12 mouse cellular contexts compared by ENCODE assay signal in the genomic region with DNA sequence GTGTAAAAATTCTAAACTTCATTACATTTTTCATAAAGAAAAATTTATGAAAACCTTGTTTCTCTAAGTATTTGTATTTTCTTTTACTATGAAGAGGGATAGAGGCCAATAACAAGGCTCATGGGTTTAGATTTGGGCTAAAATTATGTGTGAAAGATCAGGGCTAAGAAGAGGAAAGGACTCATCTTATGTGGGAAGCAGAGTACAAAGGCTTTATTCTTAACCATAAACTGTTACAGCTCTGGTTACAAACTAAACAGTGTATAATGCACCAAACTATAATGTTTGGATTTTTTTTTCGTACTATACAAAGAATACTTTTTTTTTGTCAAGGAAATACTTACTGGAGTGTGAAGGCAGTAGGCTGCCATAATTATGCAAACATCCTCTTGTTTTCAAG. TPM values are rescaled to one million over a fixed set of nuclear protein-coding genes. Genes with fewer than 3 reads are reported as not detected.
A peak's percentile ranks its signal among the peaks of the same experiment; 100 is the strongest.
DNase-seq lines count a peak whose midpoint lies in the region; ATAC-seq and TF ChIP-seq lines count a peak whose summit lies in the region.
"Had no signal": no experiment of that assay in that cellular context is flagged by ENCODE, and none has a peak within 500 bp of the region (broad histone marks: within the 10 kb centered on the region; RNA-seq: fewer than 3 reads in every experiment).

No protein-coding gene starts in this region.

- H3K4me2 ChIP-seq in forebrain, embryonic 16.5 days (ENCODE audit: low read length): no peak overlapping the region
- H3K4me2 ChIP-seq in hindbrain, postnatal 0 days (ENCODE audit: low read depth, low read length): 0 out of 2 replicates have a peak overlapping the region, but pooled peaks have one; percentile 18
- H3K4me2 ChIP-seq in hindbrain, embryonic 13.5 days: no peak overlapping the region
- peak overlapping the region; percentile 25; the same call in 1 of the 2 replicates for H3K4me2 ChIP-seq in neural tube, embryonic 13.5 days
- H3K4me2 ChIP-seq in neural tube, embryonic 15.5 days: no peak overlapping the region
- H3K4me2 ChIP-seq in myocyte (ENCODE audit: low read depth): peak overlapping the region; percentile 71

- H3K27ac ChIP-seq in forebrain, embryonic 10.5 days: peak overlapping the region; percentile 89
- H3K27ac ChIP-seq in forebrain, embryonic 16.5 days (ENCODE audit: low read length): no peak overlapping the region
- H3K27ac ChIP-seq in hindbrain, postnatal 0 days: no peak overlapping the region
- no peak overlapping the region for H3K27ac ChIP-seq in hindbrain, embryonic 13.5 days
- no peak overlapping the region for H3K27ac ChIP-seq in neural tube, embryonic 13.5 days (replicated peaks)
- H3K27ac ChIP-seq in neural tube, embryonic 15.5 days (replicated peaks): no peak overlapping the region

- H3K36me3 ChIP-seq in forebrain, embryonic 10.5 days (replicated peaks): no peaks in the 10 kb centered on the region
- no peaks in the 10 kb centered on the region for H3K36me3 ChIP-seq in forebrain, embryonic 16.5 days (ENCODE audit: control insufficient read depth, insufficient read depth)
- no peaks in the 10 kb centered on the region for H3K36me3 ChIP-seq in hindbrain, postnatal 0 days (ENCODE audit: insufficient read depth, low read length)
- no peaks in the 10 kb centered on the region for H3K36me3 ChIP-seq in hindbrain, embryonic 13.5 days
- H3K36me3 ChIP-seq in neural tube, embryonic 13.5 days: no peaks in the 10 kb centered on the region
- no peaks in the 10 kb centered on the region for H3K36me3 ChIP-seq in neural tube, embryonic 15.5 days
- no peaks in the 10 kb centered on the region for H3K36me3 ChIP-seq in myocyte (ENCODE audit: control insufficient read depth, insufficient read depth)

- WGBS in forebrain, embryonic 10.5 days: 91% methylated on average over 1 of the region's 1 CpGs
- WGBS in forebrain, embryonic 16.5 days: 61% methylated on average over 1 of the region's 1 CpGs
- WGBS in hindbrain, postnatal 0 days: 70% methylated on average over 1 of the region's 1 CpGs
- 64% methylated on average over 1 of the region's 1 CpGs for WGBS in hindbrain, embryonic 13.5 days
- 69% methylated on average over 1 of the region's 1 CpGs for WGBS in neural tube, embryonic 13.5 days
- 71% methylated on average over 1 of the region's 1 CpGs for WGBS in neural tube, embryonic 15.5 days

- no peak for TF ChIP-seq CTCF in hindbrain, postnatal 0 days (IDR thresholded peaks at IDR 0.05; ENCODE audit: low read depth)

- no peak for DNase-seq in forebrain, embryonic 10.5 days (ENCODE audit: extremely low spot score, low spot score)
- DNase-seq in hindbrain, postnatal 0 days (ENCODE audit: low spot score): no peak
- DNase-seq: B cell, adult 2 months; kidney, adult 11 months; lung, adult 18-20 months; midbrain, embryonic 14.5 days had no signal

- H3K4me1 ChIP-seq in forebrain, embryonic 10.5 days: peaks cover 38% of the 10 kb centered on the region
- H3K4me1 ChIP-seq in forebrain, embryonic 16.5 days (replicated peaks; ENCODE audit: control insufficient read depth, insufficient read depth, low read length): peaks cover 11% of the 10 kb centered on the region
- peaks cover 9% of the 10 kb centered on the region; the same call in 1 of the 2 replicates for H3K4me1 ChIP-seq in hindbrain, postnatal 0 days (ENCODE audit: insufficient read depth, low read length)
- H3K4me1 ChIP-seq in hindbrain, embryonic 13.5 days (replicated peaks): peaks cover 17% of the 10 kb centered on the region
- H3K4me1 ChIP-seq in neural tube, embryonic 13.5 days (replicated peaks): peaks cover 18% of the 10 kb centered on the region
- peaks cover 15% of the 10 kb centered on the region for H3K4me1 ChIP-seq in neural tube, embryonic 15.5 days

- peak overlapping the region; percentile 64 for H3K4me3 ChIP-seq in forebrain, embryonic 10.5 days
- no peak overlapping the region for H3K4me3 ChIP-seq in forebrain, embryonic 16.5 days (replicated peaks; ENCODE audit: low read length)
- H3K4me3 ChIP-seq in hindbrain, postnatal 0 days (ENCODE audit: low read length): no peak overlapping the region
- H3K4me3 ChIP-seq in hindbrain, embryonic 13.5 days: no peak overlapping the region
- H3K4me3 ChIP-seq in neural tube, embryonic 13.5 days: no peak overlapping the region
- no peak overlapping the region for H3K4me3 ChIP-seq in neural tube, embryonic 15.5 days (replicated peaks)
- peak overlapping the region; percentile 24 for H3K4me3 ChIP-seq in myocyte

- H3K9ac ChIP-seq in forebrain, embryonic 16.5 days (replicated peaks; ENCODE audit: low read depth, low read length): no peak overlapping the region
- no peak overlapping the region for H3K9ac ChIP-seq in hindbrain, postnatal 0 days (replicated peaks; ENCODE audit: low read length)
- H3K9ac ChIP-seq in hindbrain, embryonic 13.5 days: no peak overlapping the region
- no peak overlapping the region for H3K9ac ChIP-seq in neural tube, embryonic 13.5 days
- no peak overlapping the region for H3K9ac ChIP-seq in neural tube, embryonic 15.5 days (replicated peaks)

- H3K9me3 ChIP-seq in forebrain, embryonic 10.5 days: no peaks in the 10 kb centered on the region
- no peaks in the 10 kb centered on the region for H3K9me3 ChIP-seq in forebrain, embryonic 16.5 days (ENCODE audit: control insufficient read depth, low read length)
- H3K9me3 ChIP-seq in hindbrain, postnatal 0 days (ENCODE audit: low read length): no peaks in the 10 kb centered on the region
- H3K9me3 ChIP-seq in hindbrain, embryonic 13.5 days: no peaks in the 10 kb centered on the region
- no peaks in the 10 kb centered on the region for H3K9me3 ChIP-seq in neural tube, embryonic 13.5 days
- H3K9me3 ChIP-seq in neural tube, embryonic 15.5 days (replicated peaks): no peaks in the 10 kb centered on the region

- H3ac ChIP-seq in myocyte (ENCODE audit: control insufficient read depth, insufficient read length): no peak overlapping the region

- no peak for TF ChIP-seq POLR2A in myocyte (IDR thresholded peaks at IDR 0.05; ENCODE audit: insufficient read length, low read depth)

- ATAC-seq in forebrain, embryonic 16.5 days: no peak
- no peak for ATAC-seq in hindbrain, postnatal 0 days
- ATAC-seq in hindbrain, embryonic 13.5 days (ENCODE audit: low FRiP score): no peak
- ATAC-seq in neural tube, embryonic 13.5 days (ENCODE audit: low read depth): no peak
- no peak for ATAC-seq in neural tube, embryonic 15.5 days (ENCODE audit: low FRiP score)
- ATAC-seq in CD4-positive, CD25-positive, alpha-beta regulatory T cell, adult 4 months: no peak

- no peaks in the 10 kb centered on the region for H3K79me2 ChIP-seq in myocyte (ENCODE audit: control insufficient read depth, insufficient read depth)

- no peaks in the 10 kb centered on the region for H3K27me3 ChIP-seq in forebrain, embryonic 10.5 days (ENCODE audit: poor library complexity, severe bottlenecking)
- no peaks in the 10 kb centered on the region for H3K27me3 ChIP-seq in forebrain, embryonic 16.5 days (replicated peaks; ENCODE audit: control insufficient read depth, insufficient read depth, low read length)
- H3K27me3 ChIP-seq in hindbrain, postnatal 0 days (ENCODE audit: insufficient read depth, low read length): no peaks in the 10 kb centered on the region
- H3K27me3 ChIP-seq in hindbrain, embryonic 13.5 days: no peaks in the 10 kb centered on the region
- no peaks in the 10 kb centered on the region for H3K27me3 ChIP-seq in neural tube, embryonic 13.5 days
- no peaks in the 10 kb centered on the region for H3K27me3 ChIP-seq in neural tube, embryonic 15.5 days (replicated peaks)
- H3K27me3 ChIP-seq in myocyte (ENCODE audit: control insufficient read depth, insufficient read depth, insufficient read length): no peaks in the 10 kb centered on the region

RNA-seq across cellular contexts. Expression of a gene that starts 1.8 kb away (rescaled TPM):
- polyA plus RNA-seq in forebrain, embryonic 10.5 days (2016; fragmentation: Nextera tagmentation; extraction: Ambion mirVana): 1.6 and 1.8 TPM in 2 replicates
- 0.85 and 2.3 TPM in 2 replicates for polyA plus RNA-seq in forebrain, embryonic 16.5 days (2015; fragmentation: Nextera tagmentation; extraction: Ambion mirVana)
- total RNA-seq in hindbrain, postnatal 0 days (2014; rRNA removed): 864 and 1,352 TPM in 2 replicates
- polyA plus RNA-seq in hindbrain, postnatal 0 days (2015; fragmentation: Nextera tagmentation; extraction: Ambion mirVana): 1.1 TPM in 1 of 2 replicates, not detected in the other
- 0.60 and 2.1 TPM in 2 replicates for polyA plus RNA-seq in hindbrain, embryonic 13.5 days (2015; fragmentation: Nextera tagmentation; extraction: Ambion mirVana)
- 0.73 and 1.1 TPM in 2 replicates for polyA plus RNA-seq in neural tube, embryonic 13.5 days (2015; fragmentation: Nextera tagmentation; extraction: Ambion mirVana)
- not detected in 2 replicates for polyA plus RNA-seq in neural tube, embryonic 15.5 days (2015; fragmentation: Nextera tagmentation; extraction: Ambion mirVana)
- polyA plus RNA-seq in myocyte (2012; fragmentation: generic; extraction: Trizol): 1.8 TPM
- polyA plus RNA-seq in CD4-positive, CD25-positive, alpha-beta regulatory T cell, adult 4 months (2017; shearing (Covaris generic)): 1 to 10 TPM in 1 of 2 experiments, not detected in 1; 5.6 TPM

RNA-seq across cellular contexts. Expression of a gene that starts 2.1 kb away (rescaled TPM):
- 17.5 and 18.1 TPM in 2 replicates for polyA plus RNA-seq in forebrain, embryonic 10.5 days (2016; fragmentation: Nextera tagmentation; extraction: Ambion mirVana)
- 12.3 and 18.7 TPM in 2 replicates for polyA plus RNA-seq in forebrain, embryonic 16.5 days (2015; fragmentation: Nextera tagmentation; extraction: Ambion mirVana)
- 429 and 552 TPM in 2 replicates for total RNA-seq in hindbrain, postnatal 0 days (2014; rRNA removed)
- 9.9 and 13.6 TPM in 2 replicates for polyA plus RNA-seq in hindbrain, postnatal 0 days (2015; fragmentation: Nextera tagmentation; extraction: Ambion mirVana)
- 10.4 and 11.4 TPM in 2 replicates for polyA plus RNA-seq in hindbrain, embryonic 13.5 days (2015; fragmentation: Nextera tagmentation; extraction: Ambion mirVana)
- 6.0 and 7.6 TPM in 2 replicates for polyA plus RNA-seq in neural tube, embryonic 13.5 days (2015; fragmentation: Nextera tagmentation; extraction: Ambion mirVana)
- 5.6 and 7.7 TPM in 2 replicates for polyA plus RNA-seq in neural tube, embryonic 15.5 days (2015; fragmentation: Nextera tagmentation; extraction: Ambion mirVana)
- 2.3 TPM for polyA plus RNA-seq in myocyte (2012; fragmentation: generic; extraction: Trizol)
- 1 to 10 TPM in 1 of 2 experiments, not detected in 1; 2.1 TPM for polyA plus RNA-seq in CD4-positive, CD25-positive, alpha-beta regulatory T cell, adult 4 months (2017; shearing (Covaris generic))

RNA-seq across cellular contexts. Expression of a gene that starts 5.4 kb away (rescaled TPM):
- 1.8 and 5.8 TPM in 2 replicates for polyA plus RNA-seq in forebrain, embryonic 10.5 days (2016; fragmentation: Nextera tagmentation; extraction: Ambion mirVana)
- polyA plus RNA-seq in forebrain, embryonic 16.5 days (2015; fragmentation: Nextera tagmentation; extraction: Ambion mirVana): 1.5 and 1.6 TPM in 2 replicates
- 380 and 998 TPM in 2 replicates for total RNA-seq in hindbrain, postnatal 0 days (2014; rRNA removed)
- 1.6 and 1.9 TPM in 2 replicates for polyA plus RNA-seq in hindbrain, postnatal 0 days (2015; fragmentation: Nextera tagmentation; extraction: Ambion mirVana)
- 1.6 and 2.7 TPM in 2 replicates for polyA plus RNA-seq in hindbrain, embryonic 13.5 days (2015; fragmentation: Nextera tagmentation; extraction: Ambion mirVana)
- 0.84 and 3.9 TPM in 2 replicates for polyA plus RNA-seq in neural tube, embryonic 13.5 days (2015; fragmentation: Nextera tagmentation; extraction: Ambion mirVana)
- 2.2 and 2.7 TPM in 2 replicates for polyA plus RNA-seq in neural tube, embryonic 15.5 days (2015; fragmentation: Nextera tagmentation; extraction: Ambion mirVana)
- polyA plus RNA-seq in myocyte (2012; fragmentation: generic; extraction: Trizol): 6.3 TPM
- polyA plus RNA-seq in CD4-positive, CD25-positive, alpha-beta regulatory T cell, adult 4 months (2017; shearing (Covaris generic)): 10 to 100 TPM in 1 of 2 experiments, 1 to 10 TPM in 1; 8.2 to 16.8 TPM
- polyA plus RNA-seq: midbrain, embryonic 14.5 days had no signal

RNA-seq across cellular contexts. Expression of a gene that starts 20.8 kb away (rescaled TPM):
- polyA plus RNA-seq in forebrain, embryonic 10.5 days (2016; fragmentation: Nextera tagmentation; extraction: Ambion mirVana): 0.97 and 1.8 TPM in 2 replicates
- 0.94 and 1.2 TPM in 2 replicates for polyA plus RNA-seq in forebrain, embryonic 16.5 days (2015; fragmentation: Nextera tagmentation; extraction: Ambion mirVana)
- total RNA-seq in hindbrain, postnatal 0 days (2014; rRNA removed): 1,214 and 1,310 TPM in 2 replicates
- not detected in 2 replicates for polyA plus RNA-seq in hindbrain, postnatal 0 days (2015; fragmentation: Nextera tagmentation; extraction: Ambion mirVana)
- 0.39 and 0.84 TPM in 2 replicates for polyA plus RNA-seq in hindbrain, embryonic 13.5 days (2015; fragmentation: Nextera tagmentation; extraction: Ambion mirVana)
- polyA plus RNA-seq in neural tube, embryonic 13.5 days (2015; fragmentation: Nextera tagmentation; extraction: Ambion mirVana): 1.0 and 1.7 TPM in 2 replicates
- polyA plus RNA-seq in neural tube, embryonic 15.5 days (2015; fragmentation: Nextera tagmentation; extraction: Ambion mirVana): 0.45 and 0.56 TPM in 2 replicates
- polyA plus RNA-seq in myocyte (2012; fragmentation: generic; extraction: Trizol): 1.3 TPM
- polyA plus RNA-seq in CD4-positive, CD25-positive, alpha-beta regulatory T cell, adult 4 months (2017; shearing (Covaris generic)): not detected

RNA-seq across cellular contexts. Expression of a gene that starts 24.7 kb away (rescaled TPM):
- polyA plus RNA-seq in forebrain, embryonic 10.5 days (2016; fragmentation: Nextera tagmentation; extraction: Ambion mirVana): 37.0 and 43.0 TPM in 2 replicates
- 6.5 and 7.8 TPM in 2 replicates for polyA plus RNA-seq in forebrain, embryonic 16.5 days (2015; fragmentation: Nextera tagmentation; extraction: Ambion mirVana)
- total RNA-seq in hindbrain, postnatal 0 days (2014; rRNA removed): 263 and 411 TPM in 2 replicates
- 10.0 and 11.7 TPM in 2 replicates for polyA plus RNA-seq in hindbrain, postnatal 0 days (2015; fragmentation: Nextera tagmentation; extraction: Ambion mirVana)
- 5.5 and 7.8 TPM in 2 replicates for polyA plus RNA-seq in hindbrain, embryonic 13.5 days (2015; fragmentation: Nextera tagmentation; extraction: Ambion mirVana)
- polyA plus RNA-seq in neural tube, embryonic 13.5 days (2015; fragmentation: Nextera tagmentation; extraction: Ambion mirVana): 3.2 and 5.8 TPM in 2 replicates
- polyA plus RNA-seq in neural tube, embryonic 15.5 days (2015; fragmentation: Nextera tagmentation; extraction: Ambion mirVana): 2.2 and 5.8 TPM in 2 replicates
- 1.7 TPM for polyA plus RNA-seq in myocyte (2012; fragmentation: generic; extraction: Trizol)
- polyA plus RNA-seq in CD4-positive, CD25-positive, alpha-beta regulatory T cell, adult 4 months (2017; shearing (Covaris generic)): 1 to 10 TPM; 3.6 to 5.1 TPM

Comparison
In these comparisons a context has a peak if more than half of its experiments do, and no peak if none do; other contexts are left out.
1. H3K4me3 ChIP-seq: peak in forebrain, embryonic 10.5 days (single experiment) and myocyte (single experiment); none in forebrain, embryonic 16.5 days (single experiment), hindbrain, postnatal 0 days (single experiment), hindbrain, embryonic 13.5 days (single experiment), neural tube, embryonic 13.5 days (single experiment) and neural tube, embryonic 15.5 days (single experiment).
2. H3K4me2 ChIP-seq: peak in hindbrain, postnatal 0 days (single experiment), neural tube, embryonic 13.5 days (single experiment) and myocyte (single experiment); none in forebrain, embryonic 16.5 days (single experiment), hindbrain, embryonic 13.5 days (single experiment) and neural tube, embryonic 15.5 days (single experiment).